Mouse (Mus musculus) stomach, postnatal 0 days (tissue): Measurements from ENCODE around the gene Slc22a26. TPM values are rescaled to one million over a fixed set of nuclear protein-coding genes. Genes with fewer than 3 reads are reported as not detected.
"Not testable (repeated sequence)": the region's sequence is repeated elsewhere in the genome, so short reads cannot be mapped to it uniquely, and the experiment has no call there.

ENCODE experiments used
- ATAC-seq: fragments of 200-750 bp; cut with Nextera tagmentation; 2 replicates; pipeline ENCODE4 v1.8.0; 2017; ENCODE audit not compliant: low FRiP score, low TSS enrichment
- DNase-seq: peaks from one replicate; pipeline ENCODE4 v3.0.0-alpha.2; 2016; ENCODE audit warnings: low spot score
- H3K27ac ChIP-seq: fragments of 300-500 bp; sonication (generic); replicated peaks from 2 replicates; pipeline ENCODE4 v1.5.1; 2014; ENCODE audit warnings: mild to moderate bottlenecking, control low read depth
- H3K27me3 ChIP-seq: fragments of 300-500 bp; sonication (generic); 2 replicates; pipeline ENCODE4 v1.6.1; 2014; ENCODE audit warnings: low read length; ENCODE audit not compliant: control insufficient read depth, insufficient read depth
- H3K36me3 ChIP-seq: fragments of 300-500 bp; sonication (generic); 2 replicates; pipeline ENCODE4 v1.6.1; 2014; ENCODE audit warnings: low read length, mixed read lengths; ENCODE audit not compliant: control insufficient read depth, insufficient read depth
- H3K4me1 ChIP-seq: fragments of 300-500 bp; sonication (generic); replicated peaks from 2 replicates; pipeline ENCODE4 v1.6.1; 2014; ENCODE audit warnings: antibody characterized with exemption; ENCODE audit not compliant: control insufficient read depth, insufficient read depth
- H3K4me2 ChIP-seq: fragments of 300-500 bp; sonication (generic); replicated peaks from 2 replicates; pipeline ENCODE4 v1.6.1; 2014; ENCODE audit warnings: low read depth, mild to moderate bottlenecking, control low read depth, moderate library complexity
- H3K4me3 ChIP-seq: fragments of 300-500 bp; sonication (generic); 2 replicates; pipeline ENCODE4 v1.5.1; 2014; ENCODE audit warnings: low read depth, low read length, control low read depth
- H3K9ac ChIP-seq: fragments of 300-500 bp; sonication (generic); 2 replicates; pipeline ENCODE4 v1.6.1; 2014; ENCODE audit warnings: mild to moderate bottlenecking, low read length, control low read depth, mixed read lengths
- H3K9me3 ChIP-seq: fragments of 300-500 bp; sonication (generic); 2 replicates; pipeline ENCODE4 v1.6.1; 2016; ENCODE audit warnings: low read length; ENCODE audit not compliant: control insufficient read depth
- CTCF ChIP-seq: IDR thresholded peaks from 2 replicates; pipeline ENCODE4 v1.5.1; 2016; ENCODE audit warnings: antibody characterized with exemption, low read depth, mild to moderate bottlenecking, moderate library complexity
- EP300 ChIP-seq: optimal IDR thresholded peaks from 2 replicates; pipeline ENCODE3; 2016; ENCODE audit warnings: antibody characterized with exemption
- WGBS: fragments of 180-500 bp; shearing (Covaris S2); extraction: QIAGEN DNeasy Blood & Tissue Kit; methylation state at CpG from one replicate; pipeline ENCODE4 v1.1.7; 2014; 5-methylcytosine and 5-hydroxymethylcytosine counted together
- polyA plus RNA-seq: library from polyadenylated mRNA; unstranded; fragments of >200 nt; fragmentation: Nextera tagmentation; extraction: Ambion mirVana; gene quantifications from 2 replicates; pipeline ENCODE4 v1.2.1, GENCODE M21; 2015

Gene Slc22a26
- not detected in 2 replicates for polyA plus RNA-seq

DNA sequence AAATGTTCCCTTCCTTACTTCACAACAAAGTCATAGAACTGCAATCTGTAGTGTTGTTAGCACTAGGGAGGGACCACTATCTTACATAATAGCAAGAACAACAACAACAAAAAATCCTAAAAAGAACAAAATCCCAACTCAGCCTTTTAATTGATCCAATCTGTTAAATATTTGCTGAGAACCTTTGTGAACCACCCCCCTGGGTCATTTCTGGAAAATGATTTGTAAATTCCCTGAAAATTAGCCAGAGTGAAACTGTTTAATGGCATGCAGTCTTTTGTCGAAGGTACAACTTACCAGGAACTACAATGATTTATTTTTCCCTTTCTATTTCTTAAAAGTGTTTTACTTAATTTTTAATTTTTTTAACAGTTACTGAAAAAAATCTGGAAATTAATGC is at the start of gene Slc22a26:
Gene Slc22a26 (minus strand): TSS at position 97 of the 400 bp plus-strand sequence.
- WGBS = 67% methylated on average over 1 of the region's 1 CpGs
- no peak within 1 kb of the TSS for H3K4me3 ChIP-seq
- no peaks in the 10 kb centered on the region for H3K36me3 ChIP-seq
- H3K4me1 ChIP-seq = no peaks in the 10 kb centered on the region
- no peak within 1 kb of the TSS for H3K9ac ChIP-seq
- no peaks in the 10 kb centered on the region for H3K9me3 ChIP-seq
- TF ChIP-seq CTCF (no peak), EP300 (no peak)
- no peaks in the 10 kb centered on the region for H3K27me3 ChIP-seq
- no peak within 1 kb of the TSS for H3K27ac ChIP-seq
- no peak within 1 kb of the TSS for H3K4me2 ChIP-seq
- DNase-seq (no peak), ATAC-seq (no peak)

DNA sequence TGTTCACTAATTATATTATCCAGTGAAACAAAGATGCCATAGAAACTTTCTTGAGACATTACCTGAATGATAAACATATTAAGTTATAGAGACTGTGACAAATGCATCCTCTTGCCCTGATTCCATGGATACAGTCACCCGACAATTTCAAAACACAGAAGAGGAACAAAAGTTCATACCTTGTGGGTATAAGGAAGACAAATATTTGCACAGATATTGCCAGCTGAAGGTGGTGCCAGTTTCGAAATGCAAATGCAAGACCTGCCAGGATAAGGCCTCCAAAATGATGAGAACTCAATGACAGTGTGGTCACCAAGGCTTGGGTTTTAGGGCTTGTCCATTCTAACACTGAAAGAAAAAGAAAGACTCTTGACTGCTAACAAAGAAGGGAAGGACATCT is 27.4 kb upstream of the Slc22a26 start:
- no peak overlapping the region for H3K27ac ChIP-seq
- ATAC-seq = no peak
- no peaks in the 10 kb centered on the region for H3K9me3 ChIP-seq
- H3K4me3 ChIP-seq = no peak overlapping the region
- no peaks in the 10 kb centered on the region for H3K36me3 ChIP-seq
- 53% methylated on average over 2 of the region's 2 CpGs for WGBS
- H3K27me3 ChIP-seq = no peaks in the 10 kb centered on the region
- no peaks in the 10 kb centered on the region for H3K4me1 ChIP-seq
- DNase-seq = no peak
- no peak overlapping the region for H3K4me2 ChIP-seq
- H3K9ac ChIP-seq = no peak overlapping the region
- TF ChIP-seq EP300 (no peak), CTCF (no peak)

DNA sequence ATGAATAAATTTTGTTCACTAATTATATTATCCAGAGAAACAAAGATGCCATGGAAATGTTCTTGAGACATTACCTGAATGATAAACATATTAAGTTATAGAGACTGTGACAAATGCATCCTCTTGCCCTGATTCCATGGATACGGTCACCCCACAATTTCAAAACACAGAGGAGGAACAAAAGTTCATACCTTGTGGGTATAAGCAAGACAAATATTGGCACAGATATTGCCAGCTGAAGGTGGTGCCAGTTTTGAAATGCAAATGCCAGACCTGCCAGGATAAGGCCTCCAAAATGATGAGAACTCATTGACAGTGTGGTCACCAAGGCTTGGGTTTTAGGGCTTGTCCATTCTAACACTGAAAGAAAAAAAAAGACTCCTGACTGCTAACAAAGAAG is 11.9 kb downstream of the Slc22a26 start:
- TF ChIP-seq EP300 (no peak), CTCF (no peak)
- no peaks in the 10 kb centered on the region for H3K9me3 ChIP-seq
- H3K9ac ChIP-seq = no peak overlapping the region
- H3K4me3 ChIP-seq = no peak overlapping the region
- H3K4me1 ChIP-seq = no peaks in the 10 kb centered on the region
- H3K4me2 ChIP-seq = no peak overlapping the region
- no peak for ATAC-seq
- H3K36me3 ChIP-seq = no peaks in the 10 kb centered on the region
- 83% methylated on average over 1 of the region's 1 CpGs for WGBS
- H3K27me3 ChIP-seq = no peaks in the 10 kb centered on the region
- no peak overlapping the region for H3K27ac ChIP-seq
- DNase-seq = no peak

- no peak for TF ChIP-seq CTCF
- no peak for TF ChIP-seq EP300
- Histone ChIP-seq H3K9me3 (no peaks in the 10 kb centered on the region), H3K4me1 (no peaks in the 10 kb centered on the region), H3K36me3 (no peaks in the 10 kb centered on the region), H3K27me3 (no peaks in the 10 kb centered on the region), H3K9ac (no peak overlapping the region), H3K4me3 (no peak overlapping the region), H3K27ac (no peak overlapping the region), H3K4me2 (no peak overlapping the region)
- no peak for DNase-seq
- ATAC-seq = no peak
- WGBS = 72% methylated on average over 4 of the region's 4 CpGs
These were observed 27.2 kb downstream of the Slc22a26 start for GRCm38 (mm10) chr19:7775306-7775705.

DNA sequence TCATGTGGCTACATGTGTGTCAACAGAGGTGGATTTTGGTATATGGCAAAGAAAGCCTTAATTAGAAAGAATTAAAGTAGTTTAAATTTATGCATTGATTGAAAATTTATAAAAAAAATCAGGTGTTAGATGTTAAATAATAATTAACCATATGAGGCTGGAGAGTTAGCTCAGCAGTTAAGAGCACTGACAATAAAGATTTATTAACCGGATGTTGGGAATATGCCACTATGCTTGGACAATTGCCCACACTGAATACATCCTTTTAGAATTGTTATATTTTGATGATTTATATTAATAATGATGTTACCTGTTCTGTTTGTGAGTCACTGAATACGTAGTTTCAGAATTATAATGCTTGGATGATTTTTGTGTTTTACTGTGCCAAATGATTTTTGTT is 36.3 kb downstream of the Slc22a26 start:
- TF ChIP-seq EP300 (no peak), CTCF (no peak)
- 80% methylated on average over 2 of the region's 2 CpGs for WGBS
- no peaks in the 10 kb centered on the region for H3K36me3 ChIP-seq
- H3K9ac ChIP-seq = no peak overlapping the region
- ATAC-seq (no peak), DNase-seq (no peak)
- H3K9me3 ChIP-seq = no peaks in the 10 kb centered on the region
- no peak overlapping the region for H3K27ac ChIP-seq
- H3K4me2 ChIP-seq = no peak overlapping the region
- no peak overlapping the region for H3K4me3 ChIP-seq
- no peaks in the 10 kb centered on the region for H3K4me1 ChIP-seq
- H3K27me3 ChIP-seq = no peaks in the 10 kb centered on the region

- Histone ChIP-seq H3K4me3 (no peak overlapping the region), H3K9ac (no peak overlapping the region), H3K27ac (no peak overlapping the region), H3K4me2 (no peak overlapping the region), H3K27me3 (no peaks in the 10 kb centered on the region), H3K4me1 (no peaks in the 10 kb centered on the region), H3K36me3 (no peaks in the 10 kb centered on the region), H3K9me3 (no peaks in the 10 kb centered on the region)
- DNase-seq (no peak), ATAC-seq (no peak)
- no peak for TF ChIP-seq CTCF
- 78% methylated on average over 3 of the region's 3 CpGs for WGBS
These were observed 36.9 kb downstream of the Slc22a26 start for GRCm38 (mm10) chr19:7765599-7765998.

GRCm38 (mm10) chr19:7753371-7753770 is 49.1 kb downstream of the Slc22a26 start:
- not testable (repeated sequence) for ATAC-seq, H3K9ac ChIP-seq
- WGBS = 68% methylated on average over 13 of the region's 13 CpGs

More at GRCm38 (mm10) chr19:7753371-7753770, 49.1 kb downstream of the Slc22a26 start:
- H3K4me3 ChIP-seq, H3K27ac ChIP-seq, H3K9me3 ChIP-seq, DNase-seq, H3K4me2 ChIP-seq, H3K27me3 ChIP-seq, H3K4me1 ChIP-seq, H3K36me3 ChIP-seq: not testable (repeated sequence)

Other genes with a start within 250 kb of the Slc22a26 start
- 23.9 and 25.0 TPM in 2 replicates for gene Pla2g16, start 245.2 kb downstream of the Slc22a26 start, polyA plus RNA-seq
- gene Lgals12, start 195.5 kb downstream of the Slc22a26 start, polyA plus RNA-seq = 2.3 and 3.6 TPM in 2 replicates
- gene Hrasls5, start 190.1 kb downstream of the Slc22a26 start, polyA plus RNA-seq = 0.10 TPM in 1 of 2 replicates, not detected in the other
- gene Slc22a19, start 91.4 kb downstream of the Slc22a26 start, polyA plus RNA-seq = not detected in 2 replicates
- gene Slc22a27, start 163.4 kb upstream of the Slc22a26 start, polyA plus RNA-seq = 0.06 and 0.07 TPM in 2 replicates